Mouse (Mus musculus): ENCODE results near the gene Vps36. TPM values are rescaled to one million over a fixed set of nuclear protein-coding genes. Genes with fewer than 3 reads are reported as not detected.

Gene Vps36
- polyA plus RNA-seq, 1 experiment from 2014 or later, result 44.2 TPM

GRCm38 (mm10) chr8:22164431-22164830 is 28.2 kb upstream of the Vps36 start:
- H3K9ac ChIP-seq (ENCODE audit: low read depth, low read length), result no peak overlapping the region
- no peaks in the 10 kb centered on the region for H3K9me3 ChIP-seq (replicated peaks; ENCODE audit: control insufficient read depth, low read length, poor library complexity, severe bottlenecking)
- no peak for ATAC-seq
- H3K4me3 ChIP-seq (ENCODE audit: low read depth, low read length), result no peak overlapping the region
- H3K27ac ChIP-seq (ENCODE audit: low read length), result no peak overlapping the region
- peaks cover 10% of the 10 kb centered on the region for H3K4me1 ChIP-seq (ENCODE audit: control insufficient read depth, insufficient read depth, low read length)
- no peaks in the 10 kb centered on the region; the same call in 1 of the 2 replicates for H3K36me3 ChIP-seq (ENCODE audit: control insufficient read depth, insufficient read depth, low read length)
- H3K4me2 ChIP-seq (ENCODE audit: low read length), result no peak overlapping the region
- WGBS, result 95% methylated on average over 10 of the region's 10 CpGs
- no peaks in the 10 kb centered on the region for H3K27me3 ChIP-seq (ENCODE audit: control insufficient read depth, insufficient read depth, low read depth, low read length)

- peak; percentile 36; the same call in 1 of the 2 replicates for ATAC-seq
- H3K27ac ChIP-seq (ENCODE audit: low read length), result peak overlapping the region; percentile 74
- peak overlapping the region; percentile 54 for H3K4me2 ChIP-seq (ENCODE audit: low read length)
- no peaks in the 10 kb centered on the region for H3K36me3 ChIP-seq (ENCODE audit: control insufficient read depth, insufficient read depth, low read length)
- no peaks in the 10 kb centered on the region for H3K9me3 ChIP-seq (replicated peaks; ENCODE audit: control insufficient read depth, low read length, poor library complexity, severe bottlenecking)
- H3K4me1 ChIP-seq (ENCODE audit: control insufficient read depth, insufficient read depth, low read length), result peaks cover 10% of the 10 kb centered on the region
- WGBS, result 54% methylated on average over 10 of the region's 10 CpGs
- H3K27me3 ChIP-seq (ENCODE audit: control insufficient read depth, insufficient read depth, low read depth, low read length), result no peaks in the 10 kb centered on the region
- peak overlapping the region; percentile 64 for H3K9ac ChIP-seq (ENCODE audit: low read depth, low read length)
- peak overlapping the region; percentile 53 for H3K4me3 ChIP-seq (ENCODE audit: low read depth, low read length)
These were observed 27.1 kb upstream of the Vps36 start for GRCm38 (mm10) chr8:22165251-22166079.

- whole genome bisulfite sequencing, result under 1% methylated on average over 29 of the region's 43 CpGs
- Histone ChIP-seq H3K27me3 (ENCODE audit: control insufficient read depth, insufficient read depth, low read depth, low read length) (no peaks in the 10 kb centered on the region), H3K4me1 (ENCODE audit: control insufficient read depth, insufficient read depth, low read length) (peaks cover 10% of the 10 kb centered on the region), H3K4me3 (ENCODE audit: low read depth, low read length) (peak within 1 kb of the TSS; percentile 53), H3K9ac (ENCODE audit: low read depth, low read length) (peak within 1 kb of the TSS; percentile 64), H3K9me3 (replicated peaks; ENCODE audit: control insufficient read depth, low read length, poor library complexity, severe bottlenecking) (no peaks in the 10 kb centered on the region), H3K36me3 (ENCODE audit: control insufficient read depth, insufficient read depth, low read length) (no peaks in the 10 kb centered on the region), H3K27ac (ENCODE audit: low read length) (peak within 1 kb of the TSS; percentile 74), H3K4me2 (ENCODE audit: low read length) (peak within 1 kb of the TSS; percentile 54)
- ATAC-seq, result peak; percentile 99
These were observed 26.5 kb upstream of the Vps36 start, which contains the start of gene Nek3 for GRCm38 (mm10) chr8:22166080-22166603. Gene Nek3, minus strand, starts transcription at chr8:22166435.

GRCm38 (mm10) chr8:22169167-22169566 is 23.4 kb upstream of the Vps36 start:
- no peaks in the 10 kb centered on the region for H3K9me3 ChIP-seq (replicated peaks; ENCODE audit: control insufficient read depth, low read length, poor library complexity, severe bottlenecking)
- H3K9ac ChIP-seq (ENCODE audit: low read depth, low read length), result no peak overlapping the region
- H3K4me3 ChIP-seq (ENCODE audit: low read depth, low read length), result no peak overlapping the region
- H3K4me1 ChIP-seq (ENCODE audit: control insufficient read depth, insufficient read depth, low read length), result peaks cover 10% of the 10 kb centered on the region
- H3K27me3 ChIP-seq (ENCODE audit: control insufficient read depth, insufficient read depth, low read depth, low read length), result no peaks in the 10 kb centered on the region
- no peak overlapping the region for H3K27ac ChIP-seq (ENCODE audit: low read length)
- no peak overlapping the region for H3K4me2 ChIP-seq (ENCODE audit: low read length)
- 90% methylated on average over 5 of the region's 5 CpGs for WGBS
- H3K36me3 ChIP-seq (ENCODE audit: control insufficient read depth, insufficient read depth, low read length), result no peaks in the 10 kb centered on the region
- no peak for ATAC-seq

- no peak for ATAC-seq
- Histone ChIP-seq H3K27me3 (ENCODE audit: control insufficient read depth, insufficient read depth, low read depth, low read length) (no peaks in the 10 kb centered on the region), H3K36me3 (ENCODE audit: control insufficient read depth, insufficient read depth, low read length) (peaks cover 3% of the 10 kb centered on the region; the same call in 1 of the 2 replicates), H3K4me1 (ENCODE audit: control insufficient read depth, insufficient read depth, low read length) (no peaks in the 10 kb centered on the region), H3K4me3 (ENCODE audit: low read depth, low read length) (no peak overlapping the region), H3K9me3 (replicated peaks; ENCODE audit: control insufficient read depth, low read length, poor library complexity, severe bottlenecking) (no peaks in the 10 kb centered on the region), H3K9ac (ENCODE audit: low read depth, low read length) (no peak overlapping the region), H3K27ac (ENCODE audit: low read length) (no peak overlapping the region), H3K4me2 (ENCODE audit: low read length) (no peak overlapping the region)
- WGBS, result 98% methylated on average over 7 of the region's 7 CpGs
These were observed 16.6 kb upstream of the Vps36 start for GRCm38 (mm10) chr8:22175966-22176365.

GRCm38 (mm10) chr8:22184884-22185283 is 7.7 kb upstream of the Vps36 start:
- no peaks in the 10 kb centered on the region for H3K9me3 ChIP-seq (replicated peaks; ENCODE audit: control insufficient read depth, low read length, poor library complexity, severe bottlenecking)
- WGBS, result 0% methylated on average over 3 of the region's 3 CpGs
- H3K27me3 ChIP-seq (ENCODE audit: control insufficient read depth, insufficient read depth, low read depth, low read length), result no peaks in the 10 kb centered on the region
- H3K4me2 ChIP-seq (ENCODE audit: low read length), result peak overlapping the region; percentile 77
- peaks cover 6% of the 10 kb centered on the region for H3K4me1 ChIP-seq (ENCODE audit: control insufficient read depth, insufficient read depth, low read length)
- H3K9ac ChIP-seq (ENCODE audit: low read depth, low read length), result no peak overlapping the region
- peak; percentile 32 for ATAC-seq
- H3K27ac ChIP-seq (ENCODE audit: low read length), result no peak overlapping the region
- H3K4me3 ChIP-seq (ENCODE audit: low read depth, low read length), result peak overlapping the region; percentile 72
- H3K36me3 ChIP-seq (ENCODE audit: control insufficient read depth, insufficient read depth, low read length), result no peaks in the 10 kb centered on the region

GRCm38 (mm10) chr8:22185431-22186397 is 6.9 kb upstream of the Vps36 start, which contains the start of gene Ckap2:
Gene Ckap2, minus strand, starts transcription at chr8:22185819.
- H3K27me3 ChIP-seq (ENCODE audit: control insufficient read depth, insufficient read depth, low read depth, low read length), result no peaks in the 10 kb centered on the region
- H3K36me3 ChIP-seq (ENCODE audit: control insufficient read depth, insufficient read depth, low read length), result no peaks in the 10 kb centered on the region
- peak; percentile 99 for ATAC-seq
- 2% methylated on average over 63 of the region's 63 CpGs for WGBS
- peak within 1 kb of the TSS; percentile 72 for H3K4me3 ChIP-seq (ENCODE audit: low read depth, low read length)
- H3K4me2 ChIP-seq (ENCODE audit: low read length), result peak within 1 kb of the TSS; percentile 77
- peak within 1 kb of the TSS; percentile 78 for H3K27ac ChIP-seq (ENCODE audit: low read length)
- no peaks in the 10 kb centered on the region for H3K9me3 ChIP-seq (replicated peaks; ENCODE audit: control insufficient read depth, low read length, poor library complexity, severe bottlenecking)
- peak within 1 kb of the TSS; percentile 69 for H3K9ac ChIP-seq (ENCODE audit: low read depth, low read length)
- H3K4me1 ChIP-seq (ENCODE audit: control insufficient read depth, insufficient read depth, low read length), result peaks cover 6% of the 10 kb centered on the region

GRCm38 (mm10) chr8:22193432-22194010 is 912 bp downstream of the Vps36 start:
- WGBS, result 13% methylated on average over 12 of the region's 12 CpGs

More at GRCm38 (mm10) chr8:22193432-22194010, 912 bp downstream of the Vps36 start:
- Histone ChIP-seq H3K9ac (ENCODE audit: low read depth, low read length) (peak overlapping the region; percentile 94), H3K4me1 (ENCODE audit: control insufficient read depth, insufficient read depth, low read length) (peaks cover 16% of the 10 kb centered on the region), H3K9me3 (replicated peaks; ENCODE audit: control insufficient read depth, low read length, poor library complexity, severe bottlenecking) (no peaks in the 10 kb centered on the region), H3K27ac (ENCODE audit: low read length) (peak overlapping the region; percentile 96), H3K4me2 (ENCODE audit: low read length) (peak overlapping the region; percentile 58), H3K36me3 (ENCODE audit: control insufficient read depth, insufficient read depth, low read length) (no peaks in the 10 kb centered on the region), H3K4me3 (ENCODE audit: low read depth, low read length) (peak overlapping the region; percentile 90), H3K27me3 (ENCODE audit: control insufficient read depth, insufficient read depth, low read depth, low read length) (no peaks in the 10 kb centered on the region)
- ATAC-seq, result peak; percentile 46
